Mouse (Mus musculus): ENCODE measurements at regions not wholly inside any gene's neighbourhood (a gene's known extent, or its start where the extent isn't known, plus 50 kb on each side); places are given as distances from the start of the nearest gene placed in this dataset.

DNA sequence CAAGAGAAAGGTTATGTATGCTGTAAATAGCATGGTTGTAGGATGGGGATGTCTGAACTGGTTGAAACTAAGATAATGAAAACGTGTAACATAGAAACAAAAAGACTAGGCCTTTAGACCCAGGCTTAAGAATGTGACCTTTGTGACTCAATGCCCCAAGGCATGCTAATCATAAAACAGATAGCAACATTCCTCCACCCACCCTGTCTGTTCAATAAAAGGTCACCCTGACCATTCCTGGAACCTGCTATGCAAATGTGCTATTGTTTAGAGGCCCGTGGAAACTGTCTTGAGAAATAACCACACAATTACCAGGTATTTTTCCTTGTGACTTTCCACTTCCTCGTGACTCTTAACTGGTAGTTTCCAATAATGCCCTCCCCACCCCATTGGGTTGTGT, 288.3 kb upstream of the Alcam start:
- ATAC-seq: no peak

DNA sequence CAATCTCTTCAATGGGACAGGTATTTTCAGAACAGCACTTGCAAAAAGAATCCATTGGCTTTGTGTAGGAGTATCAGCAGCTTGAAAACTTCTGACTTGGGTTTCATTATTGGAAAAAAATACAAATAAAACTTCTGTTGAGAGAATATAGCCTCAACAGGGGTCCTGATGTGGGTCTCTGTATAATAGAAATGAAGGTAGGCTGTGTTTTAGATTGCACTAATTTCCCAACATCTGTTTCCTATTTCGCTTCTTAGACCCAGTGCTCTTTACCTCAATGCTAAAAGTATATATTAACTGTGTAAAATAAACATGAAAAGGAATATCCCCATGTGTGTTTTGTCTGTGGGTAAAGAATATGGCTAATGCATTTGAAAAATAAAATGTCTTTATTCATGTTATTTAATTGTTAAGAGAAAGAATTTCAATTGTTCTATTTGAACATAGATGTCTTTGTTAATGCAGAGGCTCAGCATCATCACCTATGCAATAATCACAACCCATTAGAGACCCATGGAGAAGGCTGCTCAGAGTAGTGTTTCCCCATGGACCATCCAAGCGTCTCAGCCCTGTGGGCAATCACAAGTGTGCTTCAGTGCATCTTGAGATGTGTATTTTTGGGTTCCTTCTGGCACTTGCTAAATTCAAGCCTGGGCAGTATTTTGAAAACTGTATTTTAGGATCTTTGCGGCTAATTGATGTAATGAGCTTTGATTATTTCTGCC, 272.4 kb upstream of the Alcam start:
- ATAC-seq: no peak

GRCm38 (mm10) chr16:52718231-52718932, 264.5 kb upstream of the Alcam start:
- no peak for ATAC-seq

GRCm38 (mm10) chr16:52690272-52690671, 236.4 kb upstream of the Alcam start:
- no peak for ATAC-seq

DNA sequence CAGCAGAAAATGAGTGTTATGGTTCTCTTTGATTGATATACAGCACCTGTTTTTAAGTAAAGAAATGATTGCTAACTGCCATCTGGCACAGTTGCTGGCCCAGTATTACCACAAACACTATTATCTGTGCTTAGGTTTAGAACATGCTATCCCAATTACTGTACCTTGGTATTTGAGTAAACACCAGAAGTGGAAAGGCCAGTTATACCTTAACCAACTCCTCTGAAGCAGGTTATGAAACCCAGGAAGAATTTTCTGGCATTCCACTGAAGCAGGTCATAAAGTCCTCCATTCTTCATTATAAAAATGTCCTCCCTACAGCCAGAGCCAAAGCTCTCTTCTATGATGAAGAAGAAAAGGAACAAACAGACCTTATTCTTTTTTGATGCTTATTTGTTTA, 201.0 kb upstream of the Alcam start:
- no peak for ATAC-seq
